Mouse (Mus musculus) liver, adult 2 months (tissue): ENCODE results near the gene Hipk3. TPM values are rescaled to one million over a fixed set of nuclear protein-coding genes. Genes with fewer than 3 reads are reported as not detected.
A peak's percentile ranks its signal among the peaks of the same experiment; 100 is the strongest.

Source experiments
- DNase-seq: peaks from one replicate; pipeline ENCODE4 v3.0.0-alpha.2; 2011; ENCODE audit warnings: low read depth, low spot score; ENCODE audit errors: extremely low read depth
- H3K27ac ChIP-seq: fragments of 200-500 bp; replicated peaks from 2 replicates; pipeline ENCODE4 v1.5.1; 2012; ENCODE audit warnings: low read depth, mild to moderate bottlenecking, control low read depth, inconsistent platforms, low read length; ENCODE audit not compliant: insufficient read depth
- H3K27me3 ChIP-seq: fragments of 200-500 bp; 2 replicates; pipeline ENCODE4 v1.6.1; 2012; ENCODE audit warnings: mild to moderate bottlenecking, moderate library complexity, low read length, inconsistent platforms; ENCODE audit not compliant: control insufficient read depth, insufficient read depth
- H3K36me3 ChIP-seq: fragments of 200-500 bp; 2 replicates; pipeline ENCODE4 v1.6.1; 2012; ENCODE audit warnings: low read length, inconsistent platforms; ENCODE audit not compliant: control insufficient read depth, insufficient read depth
- H3K4me1 ChIP-seq: fragments of 200-500 bp; 2 replicates; pipeline ENCODE4 v1.6.1; 2011; ENCODE audit warnings: low read length; ENCODE audit not compliant: control insufficient read depth, insufficient read depth
- H3K4me3 ChIP-seq: fragments of 200-500 bp; 2 replicates; pipeline ENCODE4 v1.5.1; 2011; ENCODE audit warnings: low read depth, mild to moderate bottlenecking, control low read depth, low read length, moderate library complexity; ENCODE audit not compliant: insufficient read depth
- H3K79me2 ChIP-seq: fragments of 200-500 bp; 2 replicates; pipeline ENCODE4 v1.6.1; 2012; ENCODE audit warnings: inconsistent platforms, mild to moderate bottlenecking, low read length, moderate library complexity; ENCODE audit not compliant: control insufficient read depth, insufficient read depth
- H3K9ac ChIP-seq: fragments of 200-500 bp; 2 replicates; pipeline ENCODE4 v1.6.1; 2012; ENCODE audit warnings: low read depth, mild to moderate bottlenecking, control low read depth, inconsistent platforms, low read length
- CTCF ChIP-seq: fragments of 200-500 bp; IDR thresholded peaks from 2 replicates; pipeline ENCODE4 v1.5.1; 2011; ENCODE audit warnings: low read depth, low read length, control low read depth
- POLR2A ChIP-seq: fragments of 200-500 bp; IDR thresholded peaks from 2 replicates; pipeline ENCODE4 v1.6.1; 2011; ENCODE audit warnings: low read length, control low read depth; ENCODE audit not compliant: insufficient read depth; ENCODE audit errors: extremely low read depth
- WGBS: fragments of 180-500 bp; shearing (Covaris S2); methylation state at CpG from one replicate; pipeline ENCODE4 v1.1.7; 2018; 5-methylcytosine and 5-hydroxymethylcytosine counted together
- polyA plus RNA-seq: library from polyadenylated mRNA; depleted of rRNA; stranded (reverse); fragments of >200 nt; gene quantifications from 2 replicates; pipeline ENCODE4 v1.2.3, GENCODE M21; 2012
- total RNA-seq: library from RNA; depleted of rRNA; stranded (reverse); fragments of >200 nt; gene quantifications from 2 replicates; pipeline ENCODE4 v1.2.3, GENCODE M21; 2014

Hipk3 gene
- total and polyA plus RNA-seq, 2 experiments, result 14.9 to 41.0 TPM

DNA sequence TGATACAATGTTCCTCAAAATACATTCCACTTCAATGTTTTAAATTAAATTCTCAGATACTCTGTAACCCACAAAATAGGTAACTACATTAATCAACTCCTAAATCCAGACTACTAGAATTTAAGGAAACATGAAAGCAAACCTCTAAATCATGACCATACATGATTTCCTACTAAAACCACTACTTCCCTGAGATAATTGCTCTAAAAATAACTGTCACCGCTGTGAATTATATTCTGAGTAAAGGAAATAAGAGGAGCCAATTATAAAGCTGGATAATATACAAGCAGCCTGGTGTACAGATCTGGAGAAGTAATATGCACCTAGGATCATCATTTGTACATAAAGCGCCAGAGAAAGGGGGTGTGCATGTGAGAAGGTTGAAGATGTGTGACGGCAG, 37.1 kb downstream of the Hipk3 start:
- 73% methylated on average over 3 of the region's 3 CpGs for WGBS
- no peak for DNase-seq
- no peak for TF ChIP-seq POLR2A
- TF ChIP-seq CTCF, result no peak

DNA sequence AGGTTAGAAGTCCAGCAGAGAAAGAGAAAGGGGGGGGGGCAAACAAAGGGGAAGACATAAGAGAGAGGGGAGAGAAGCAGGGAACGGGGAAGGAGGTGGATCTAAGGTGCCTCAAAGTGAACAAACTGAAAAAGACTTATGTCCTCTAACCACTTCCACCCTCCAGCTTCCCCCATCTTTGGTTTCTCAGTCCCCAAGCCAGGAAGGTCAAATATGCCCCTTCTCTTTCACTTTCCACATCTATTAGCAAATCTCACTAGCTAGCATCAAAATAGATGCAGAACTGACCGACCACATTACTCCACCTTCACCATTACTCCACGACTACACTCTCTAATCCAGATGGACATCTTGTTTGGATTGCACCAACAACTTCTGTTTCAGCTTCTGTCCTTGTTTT, 43.6 kb downstream of the Hipk3 start:
- Histone ChIP-seq H3K4me1 (peaks cover 18% of the 10 kb centered on the region), H3K9ac (no peak overlapping the region), H3K79me2 (peaks cover 18% of the 10 kb centered on the region; the same call in 1 of the 2 replicates), H3K27ac (peak overlapping the region; percentile 88), H3K27me3 (no peaks in the 10 kb centered on the region), H3K36me3 (no peaks in the 10 kb centered on the region), H3K4me3 (0 out of 2 replicates have a peak overlapping the region, but pooled peaks have one; percentile 0)
- DNase-seq, result no peak
- 20% methylated on average over 3 of the region's 3 CpGs for WGBS
- TF ChIP-seq POLR2A (no peak), CTCF (no peak)

More for the DNA sequence above, 37.1 kb downstream of the Hipk3 start:
- H3K27ac ChIP-seq, result no peak overlapping the region
- no peak overlapping the region for H3K4me3 ChIP-seq
- no peak overlapping the region for H3K9ac ChIP-seq
- H3K36me3 ChIP-seq, result no peaks in the 10 kb centered on the region
- peaks cover 12% of the 10 kb centered on the region; the same call in 1 of the 2 replicates for H3K4me1 ChIP-seq
- peaks cover 33% of the 10 kb centered on the region for H3K79me2 ChIP-seq
- H3K27me3 ChIP-seq, result no peaks in the 10 kb centered on the region

DNA sequence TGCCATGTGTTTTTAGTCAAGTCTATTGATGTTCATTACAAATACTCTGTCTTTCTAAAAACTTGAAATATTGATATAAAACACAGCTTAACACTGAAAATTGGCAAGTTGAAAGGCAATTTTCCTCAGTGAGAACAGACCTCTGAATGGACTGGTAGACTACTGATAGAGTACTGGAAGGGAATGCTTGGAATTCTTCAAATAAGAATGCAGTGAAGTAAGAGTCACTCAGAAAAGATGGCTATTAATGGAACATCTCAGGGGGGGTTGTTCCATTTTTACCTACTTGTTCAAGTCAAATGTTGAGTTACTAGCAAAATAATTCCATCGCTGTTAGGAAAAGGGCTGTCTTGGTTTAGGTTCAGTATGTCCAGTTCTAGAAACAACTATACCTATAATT, 45.1 kb downstream of the Hipk3 start:
- WGBS, result 95% methylated on average over 1 of the region's 1 CpGs
- Histone ChIP-seq H3K4me1 (peaks cover 16% of the 10 kb centered on the region), H3K27me3 (no peaks in the 10 kb centered on the region), H3K27ac (no peak overlapping the region), H3K36me3 (no peaks in the 10 kb centered on the region), H3K79me2 (peaks cover 12% of the 10 kb centered on the region; the same call in 1 of the 2 replicates), H3K4me3 (no peak overlapping the region), H3K9ac (no peak overlapping the region)
- no peak for DNase-seq
- no peak for TF ChIP-seq CTCF
- no peak for TF ChIP-seq POLR2A

DNA sequence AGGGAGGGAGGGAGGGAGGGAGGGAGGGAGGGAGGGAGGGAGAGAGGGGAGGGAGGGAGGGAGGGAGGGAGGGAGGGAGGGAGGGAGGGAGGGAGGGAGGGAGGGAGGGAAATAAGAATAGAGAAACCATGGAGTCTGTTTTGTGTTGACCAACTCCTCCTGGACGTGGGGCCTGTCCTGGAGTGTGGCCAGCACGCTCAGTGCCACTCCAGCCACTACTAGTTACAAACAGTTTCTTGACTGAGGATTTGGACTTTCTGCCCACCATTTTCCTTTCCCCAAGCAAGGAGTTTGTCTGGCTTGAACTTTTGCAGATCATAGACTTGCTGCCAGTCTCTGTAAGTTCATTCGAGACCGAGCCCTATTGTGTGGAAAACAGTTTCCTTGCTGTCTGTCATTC, 46.0 kb downstream of the Hipk3 start:
- H3K4me3 ChIP-seq, result no peak overlapping the region
- H3K9ac ChIP-seq, result no peak overlapping the region
- no peaks in the 10 kb centered on the region for H3K36me3 ChIP-seq
- DNase-seq, result no peak
- 74% methylated on average over 4 of the region's 4 CpGs for WGBS
- H3K79me2 ChIP-seq, result peaks cover 12% of the 10 kb centered on the region; the same call in 1 of the 2 replicates
- no peak for TF ChIP-seq CTCF
- no peak for TF ChIP-seq POLR2A
- peaks cover 16% of the 10 kb centered on the region for H3K4me1 ChIP-seq
- H3K27me3 ChIP-seq, result no peaks in the 10 kb centered on the region
- H3K27ac ChIP-seq, result no peak overlapping the region

DNA sequence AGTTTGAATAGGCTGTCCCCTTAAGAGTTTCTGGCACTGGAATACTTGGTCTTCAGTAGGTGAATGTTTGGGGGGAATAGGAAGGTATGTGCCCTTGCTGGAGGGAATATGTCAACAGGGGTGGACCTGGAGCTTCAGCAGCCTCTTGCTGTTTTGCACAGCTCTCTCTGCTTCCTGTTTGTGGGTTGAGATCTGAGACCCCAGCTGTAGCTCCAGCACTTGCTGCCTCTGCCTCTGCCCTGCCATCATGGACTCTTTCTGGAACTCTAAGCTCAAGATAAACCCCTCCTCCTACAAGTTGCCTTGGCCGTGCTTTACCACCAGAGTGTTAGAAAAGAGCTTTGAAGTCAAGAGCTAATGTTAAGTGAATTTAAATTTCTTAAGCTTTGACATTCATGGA, 48.2 kb downstream of the Hipk3 start:
- H3K4me1 ChIP-seq, result peaks cover 12% of the 10 kb centered on the region
- no peak overlapping the region for H3K4me3 ChIP-seq
- 71% methylated on average over 1 of the region's 1 CpGs for WGBS
- 0 out of 2 replicates have a peak, but pooled peaks cover 2% of the 10 kb centered on the region for H3K36me3 ChIP-seq
- H3K9ac ChIP-seq, result no peak overlapping the region
- H3K27me3 ChIP-seq, result no peaks in the 10 kb centered on the region
- TF ChIP-seq POLR2A (no peak), CTCF (no peak)
- DNase-seq, result no peak
- peaks cover 9% of the 10 kb centered on the region; the same call in 1 of the 2 replicates for H3K79me2 ChIP-seq
- H3K27ac ChIP-seq, result no peak overlapping the region

DNA sequence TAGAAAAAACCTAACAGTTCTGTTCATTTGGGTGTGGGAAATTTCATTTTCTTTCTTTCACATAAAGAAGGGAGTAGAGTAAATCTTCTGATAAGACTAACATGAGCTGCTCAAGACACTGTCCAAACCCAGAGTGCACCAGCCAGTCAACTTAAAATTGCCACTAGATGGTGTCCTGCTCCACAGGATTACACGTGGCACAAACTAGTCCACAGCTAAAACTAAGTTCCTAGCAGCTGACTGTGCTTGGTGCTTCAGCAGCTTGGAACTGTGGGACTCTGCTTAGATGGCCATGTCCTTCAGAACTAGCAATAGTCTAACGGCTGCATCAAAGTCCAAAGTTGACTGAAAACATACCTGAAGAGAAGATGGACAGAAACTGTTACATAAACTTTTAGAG, 49.5 kb downstream of the Hipk3 start:
- H3K4me1 ChIP-seq, result peaks cover 3% of the 10 kb centered on the region; the same call in 1 of the 2 replicates
- no peak overlapping the region for H3K4me3 ChIP-seq
- WGBS, result 5% methylated on average over 2 of the region's 2 CpGs
- peaks cover 8% of the 10 kb centered on the region; the same call in 1 of the 2 replicates for H3K36me3 ChIP-seq
- no peak overlapping the region for H3K9ac ChIP-seq
- no peak overlapping the region for H3K27ac ChIP-seq
- H3K27me3 ChIP-seq, result no peaks in the 10 kb centered on the region
- H3K79me2 ChIP-seq, result peaks cover 9% of the 10 kb centered on the region; the same call in 1 of the 2 replicates
- DNase-seq, result peak; percentile 83
- peak; percentile 64 for TF ChIP-seq CTCF
- no peak for TF ChIP-seq POLR2A
